Mouse (Mus musculus) mesoderm, embryonic 11.5 days (tissue): ENCODE measurements at regions not wholly inside any gene's neighbourhood (a gene's known extent, or its start where the extent isn't known, plus 50 kb on each side); places are given as distances from the start of the nearest gene placed in this dataset.
"Not testable (repeated sequence)": the region's sequence is repeated elsewhere in the genome, so short reads cannot be mapped to it uniquely, and the experiment has no call there.

Source experiments
- DNase-seq: peaks from one replicate; pipeline ENCODE4 v3.0.0-alpha.2; 2012; ENCODE audit warnings: low read depth, low spot score

GRCm38 (mm10) chr3:58224696-58225095 lies 189.8 kb upstream of the Tsc22d2 start:
- no peak for DNase-seq

GRCm38 (mm10) chr3:58226447-58227321 lies 187.8 kb upstream of the Tsc22d2 start:
- no peak for DNase-seq

- no peak for DNase-seq
These were observed 187.2 kb upstream of the Tsc22d2 start for GRCm38 (mm10) chr3:58227322-58227627.

- no peak for DNase-seq
These were observed 186.3 kb upstream of the Tsc22d2 start for GRCm38 (mm10) chr3:58228189-58228588.

- no peak for DNase-seq
These were observed 182.8 kb upstream of the Tsc22d2 start for GRCm38 (mm10) chr3:58231746-58232145.

GRCm38 (mm10) chr3:58233296-58233695 lies 181.2 kb upstream of the Tsc22d2 start:
- DNase-seq: no peak

GRCm38 (mm10) chr3:58234846-58235630 lies 179.5 kb upstream of the Tsc22d2 start:
- DNase-seq: no peak

GRCm38 (mm10) chr3:58238111-58238510 lies 176.4 kb upstream of the Tsc22d2 start:
- DNase-seq: no peak

GRCm38 (mm10) chr3:58240775-58241174 lies 173.7 kb upstream of the Tsc22d2 start:
- DNase-seq: no peak

- peak; percentile 59 for DNase-seq
These were observed 169.2 kb upstream of the Tsc22d2 start for GRCm38 (mm10) chr3:58245361-58245760.

GRCm38 (mm10) chr3:58247989-58248388 lies 166.5 kb upstream of the Tsc22d2 start:
- DNase-seq: no peak

- no peak for DNase-seq
These were observed 160.6 kb upstream of the Tsc22d2 start for GRCm38 (mm10) chr3:58253942-58254341.

- DNase-seq: no peak
These were observed 146.7 kb upstream of the Tsc22d2 start for GRCm38 (mm10) chr3:58267606-58268325.

GRCm38 (mm10) chr3:58271441-58271840 lies 143.1 kb upstream of the Tsc22d2 start:
- DNase-seq: not testable (repeated sequence)

GRCm38 (mm10) chr3:58281291-58281690 lies 133.2 kb upstream of the Tsc22d2 start:
- DNase-seq: no peak

GRCm38 (mm10) chr3:58284371-58284770 lies 130.1 kb upstream of the Tsc22d2 start:
- not testable (repeated sequence) for DNase-seq

GRCm38 (mm10) chr3:58295810-58296209 lies 118.7 kb upstream of the Tsc22d2 start:
- no peak for DNase-seq

GRCm38 (mm10) chr3:58300213-58300612 lies 114.3 kb upstream of the Tsc22d2 start:
- no peak for DNase-seq

GRCm38 (mm10) chr3:58300801-58301485 lies 113.6 kb upstream of the Tsc22d2 start:
- no peak for DNase-seq

- DNase-seq: no peak
These were observed 112.2 kb upstream of the Tsc22d2 start for GRCm38 (mm10) chr3:58302322-58302721.

- DNase-seq: no peak
These were observed 110.8 kb upstream of the Tsc22d2 start for GRCm38 (mm10) chr3:58303746-58304145.

GRCm38 (mm10) chr3:58309601-58310000 lies 104.9 kb upstream of the Tsc22d2 start:
- no peak for DNase-seq
